Mouse (Mus musculus) cerebellum, adult 11 months (tissue): Measurements from ENCODE around the gene Enam.
"Not testable (repeated sequence)": the region's sequence is repeated elsewhere in the genome, so short reads cannot be mapped to it uniquely, and the experiment has no call there.

Experiments
- DNase-seq: peaks from one replicate; pipeline ENCODE4 v3.0.0; 2022

Gene Enam

DNA sequence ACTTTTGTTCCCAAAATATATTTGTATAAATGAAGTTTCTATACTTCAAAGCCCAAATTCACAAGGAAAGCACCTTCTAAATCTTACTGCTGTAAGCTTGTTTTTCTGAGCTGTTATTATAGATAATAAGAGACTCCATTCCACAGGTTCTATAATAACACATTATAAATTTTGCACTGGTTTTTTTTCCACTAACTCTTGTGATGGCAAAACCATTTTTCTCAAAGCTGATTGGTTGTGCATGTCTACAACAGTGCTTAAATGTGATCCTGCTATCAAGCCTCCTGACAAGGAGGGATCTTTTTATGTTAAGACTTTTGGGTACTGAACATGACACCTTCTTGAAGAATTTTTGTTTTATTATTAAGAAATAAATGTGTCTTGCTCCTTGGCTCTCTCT, at the start of gene Enam:
Gene Enam, plus strand, starts transcription at position 301 of the 400 bp plus-strand sequence.
- DNase-seq: no peak

DNA sequence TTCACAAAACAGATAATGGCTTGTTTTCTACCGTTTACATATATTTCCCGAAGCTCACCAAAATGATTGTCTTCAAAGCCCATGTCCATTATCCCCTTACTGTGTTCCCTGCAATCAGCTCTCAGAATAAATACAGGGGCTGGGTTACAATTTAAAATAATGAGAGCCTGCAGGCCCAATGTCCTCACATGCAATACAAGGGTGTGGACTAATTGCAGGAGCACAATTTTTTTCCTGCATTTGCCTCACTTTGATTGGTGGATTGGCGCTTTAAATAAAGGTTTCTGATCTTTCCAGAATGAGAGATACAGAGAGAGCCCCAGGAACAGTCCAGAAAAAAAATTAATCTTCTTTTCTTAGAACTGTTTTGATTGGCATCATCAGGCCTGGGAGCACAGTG, 32.1 kb upstream of the Enam start, which contains the start of gene Ambn:
Gene Ambn, plus strand, starts transcription at position 301 of the 400 bp plus-strand sequence.
- no peak for DNase-seq

DNA sequence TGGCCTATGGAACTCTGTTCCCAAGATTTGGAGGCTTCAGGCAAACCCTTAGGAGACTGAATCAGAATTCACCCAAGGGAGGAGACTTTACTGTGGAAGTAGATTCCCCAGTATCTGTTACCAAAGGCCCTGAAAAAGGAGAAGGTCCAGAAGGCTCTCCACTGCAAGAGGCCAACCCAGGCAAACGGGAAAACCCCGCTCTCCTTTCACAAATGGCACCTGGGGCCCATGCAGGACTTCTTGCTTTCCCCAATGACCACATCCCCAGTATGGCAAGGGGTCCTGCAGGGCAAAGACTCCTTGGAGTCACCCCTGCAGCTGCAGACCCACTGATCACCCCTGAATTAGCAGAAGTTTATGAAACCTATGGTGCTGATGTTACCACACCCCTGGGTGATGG, 20.3 kb upstream of the Enam start:
- no peak for DNase-seq

DNA sequence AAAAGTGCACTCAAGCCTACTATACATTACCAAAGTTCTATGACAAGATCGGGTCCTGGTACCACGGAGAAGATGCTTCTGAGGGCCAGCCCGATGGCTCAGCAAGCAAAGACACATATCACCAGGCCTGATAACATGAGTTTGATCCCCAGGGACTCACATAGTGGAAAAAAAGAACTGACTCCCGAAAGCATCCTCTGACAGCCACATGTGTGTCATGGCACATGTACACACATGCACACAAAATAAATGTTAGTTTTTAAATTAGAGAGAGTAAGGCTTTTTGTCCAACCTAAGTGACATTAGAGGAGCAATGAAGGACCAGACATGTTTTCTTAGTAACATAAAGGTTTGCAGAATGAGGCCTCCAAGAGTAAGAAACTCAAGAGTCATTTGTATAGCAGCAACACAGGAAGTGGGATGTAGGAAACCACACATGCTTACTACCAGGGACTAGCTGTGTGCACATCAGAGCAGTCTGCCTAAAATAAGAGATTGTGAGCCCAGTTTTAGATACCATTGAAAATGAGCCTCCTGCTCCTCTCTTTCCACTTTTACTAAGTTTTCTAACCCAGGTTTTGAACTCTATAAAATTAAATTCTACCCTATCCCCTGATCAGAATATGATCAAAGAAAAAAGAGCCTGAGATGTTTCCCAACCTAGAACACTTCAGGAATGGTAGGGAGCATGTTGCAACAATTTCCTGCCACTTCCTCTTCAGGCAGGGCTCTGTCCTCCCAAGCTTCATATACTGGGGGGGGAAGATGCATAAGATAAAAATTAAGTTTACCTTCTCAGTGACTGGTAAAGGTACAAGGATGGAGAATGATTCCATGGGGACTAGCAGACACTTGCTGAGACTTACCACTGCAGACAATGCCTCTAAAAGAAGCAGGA, 18.7 kb upstream of the Enam start:
- DNase-seq: no peak

DNA sequence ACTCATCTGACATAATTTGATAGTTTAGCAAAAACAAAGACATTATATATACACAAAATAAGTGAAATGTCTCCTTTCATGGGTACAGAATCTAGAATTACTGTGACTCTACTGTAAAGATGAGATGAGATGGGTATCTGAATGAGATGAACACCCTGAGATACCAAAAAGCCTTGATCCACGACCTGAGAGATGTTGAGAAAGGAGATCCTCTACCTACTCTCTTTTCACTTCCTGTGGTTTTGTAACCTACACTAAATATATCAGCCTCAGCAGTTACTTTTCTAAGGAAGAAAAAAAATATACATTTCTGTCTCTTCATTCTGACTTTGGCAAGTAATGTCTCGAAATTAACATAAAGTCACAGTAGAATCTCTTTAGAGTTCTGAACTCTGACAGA, 1.2 kb downstream of the Enam start:
- DNase-seq: no peak

DNA sequence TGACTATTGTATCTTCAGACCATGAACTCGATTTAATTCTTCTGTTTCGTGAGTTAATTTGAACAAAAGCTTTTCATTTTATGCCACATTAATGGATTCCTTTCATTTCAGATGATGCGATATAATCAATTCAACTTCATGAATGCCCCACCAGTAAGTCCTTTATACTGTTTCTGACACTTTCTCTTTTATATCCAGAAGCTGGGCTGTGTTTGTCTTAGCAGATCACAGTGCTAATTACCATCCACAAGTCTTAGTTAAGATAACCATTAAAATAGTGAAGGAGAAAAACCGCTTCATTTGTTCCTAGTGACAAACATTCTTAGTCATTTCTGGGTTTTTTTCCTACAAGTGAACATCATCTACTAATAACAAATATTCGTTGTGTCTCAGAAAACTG, 3.3 kb downstream of the Enam start:
- DNase-seq: no peak

DNA sequence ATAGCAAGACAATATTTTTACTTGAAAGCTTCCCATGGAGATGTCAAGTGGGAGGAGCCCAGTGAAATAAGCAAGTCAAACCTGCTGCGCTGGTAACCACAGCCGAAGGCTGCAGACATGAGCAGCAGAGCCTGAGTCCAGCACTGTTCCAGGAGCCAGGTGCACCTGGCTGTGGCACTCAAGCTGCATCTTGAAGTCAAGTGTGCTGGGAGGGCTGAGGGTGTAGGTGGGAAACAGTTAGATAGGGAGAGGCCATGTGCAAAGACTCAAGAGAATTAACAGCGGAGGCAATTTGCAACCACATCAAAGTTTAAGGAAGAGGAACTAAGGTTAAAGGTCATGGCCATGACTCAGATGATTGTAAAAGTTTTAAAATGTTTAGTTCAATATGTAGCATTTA, 12.0 kb downstream of the Enam start:
- DNase-seq: no peak

DNA sequence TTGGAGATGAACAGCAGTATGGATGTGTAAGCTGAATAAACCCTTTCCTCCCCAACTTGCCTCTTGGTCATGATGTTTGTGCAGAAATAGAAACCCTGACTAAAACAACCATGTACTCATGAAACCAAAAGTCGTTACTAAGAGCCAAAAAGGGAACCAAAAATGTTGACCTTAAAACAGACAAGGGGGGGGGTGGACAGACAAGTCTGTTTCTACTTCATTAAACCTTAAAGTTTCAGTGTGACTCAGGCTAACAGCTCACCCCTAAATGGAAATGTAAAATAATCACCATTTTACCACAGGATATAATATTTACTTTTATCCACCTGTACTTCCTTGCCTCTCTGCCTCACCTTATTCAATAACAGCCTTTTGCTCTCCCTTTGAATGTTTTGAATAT, 20.8 kb downstream of the Enam start:
- DNase-seq: no peak

DNA sequence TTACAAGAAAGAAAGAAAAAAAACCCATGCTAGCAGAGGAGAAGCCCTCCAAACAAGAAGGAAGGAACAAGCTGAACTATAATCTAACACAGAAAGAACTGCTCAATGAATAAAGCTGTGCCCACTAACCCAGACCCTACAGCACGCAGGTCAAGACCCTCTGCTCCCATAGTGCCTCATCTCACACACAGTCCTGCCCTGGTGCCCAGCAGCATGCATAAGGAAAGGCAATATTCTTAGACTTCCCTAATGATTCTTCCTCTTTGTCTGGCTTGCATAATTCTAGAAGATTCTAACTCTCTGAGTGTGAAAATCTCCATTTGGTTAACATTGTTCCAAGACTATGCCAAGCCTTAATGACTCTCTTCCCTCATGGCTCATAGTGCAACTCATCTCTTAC, 21.2 kb downstream of the Enam start:
- no peak for DNase-seq

DNA sequence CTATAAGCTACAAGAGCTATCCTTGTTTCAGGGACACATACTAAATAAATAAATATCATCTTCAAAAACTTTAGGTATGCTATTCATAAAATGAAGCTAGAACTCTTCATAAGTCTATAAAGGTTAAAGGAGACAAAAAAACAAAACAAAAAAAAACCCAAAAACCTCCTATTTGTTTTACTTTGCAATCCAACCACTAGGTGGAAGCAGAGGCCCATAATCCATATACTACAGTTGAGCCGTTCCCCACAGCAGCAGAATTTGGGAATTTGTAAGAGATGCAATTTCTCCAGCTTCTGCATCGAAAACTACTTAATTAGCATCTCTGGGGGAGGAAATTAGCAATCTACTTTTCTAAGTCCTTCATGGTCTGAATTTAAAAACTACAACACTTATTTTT, 31.5 kb downstream of the Enam start:
- DNase-seq: peak; percentile 7

DNA sequence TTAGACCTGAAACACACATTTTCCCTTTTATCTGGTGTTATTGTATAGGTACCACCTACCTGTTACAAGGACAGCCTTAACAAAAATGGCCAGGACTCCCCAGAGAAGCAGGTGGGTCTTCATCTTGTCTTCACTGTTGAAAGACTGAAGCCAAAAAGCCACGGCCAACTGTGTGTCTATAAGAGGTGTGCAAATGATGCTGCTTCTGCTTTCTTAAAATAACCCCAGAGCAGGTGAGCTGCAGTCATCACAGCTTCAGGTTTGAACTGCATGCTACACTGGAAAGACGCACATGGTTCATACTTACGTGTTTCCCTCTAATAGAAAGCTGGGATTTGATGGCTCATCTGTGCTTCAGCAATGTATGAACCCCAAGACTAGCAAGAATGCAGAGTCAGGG, 39.9 kb downstream of the Enam start, which contains the start of gene Jchain:
Gene Jchain, minus strand, starts transcription at position 235 of the 400 bp plus-strand sequence.
- no peak for DNase-seq

DNA sequence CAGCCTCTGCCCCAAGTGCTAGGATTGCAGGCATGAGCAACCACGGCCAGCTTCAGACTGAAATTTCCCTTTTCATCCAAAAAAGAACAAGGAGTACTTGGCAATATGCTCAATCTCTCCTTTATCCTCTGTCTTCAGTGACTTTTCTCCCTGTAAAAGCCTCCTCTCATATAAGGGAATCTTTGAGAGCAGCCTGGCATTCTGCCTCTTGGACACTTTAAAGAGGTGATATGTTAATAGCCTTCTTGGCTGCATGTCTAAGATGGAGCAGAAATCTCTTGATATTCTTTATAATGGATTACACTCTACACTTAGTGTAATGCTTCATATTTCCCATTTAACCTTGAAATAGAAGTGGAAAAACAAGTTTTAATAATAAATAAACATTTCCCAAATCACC, 43.1 kb downstream of the Enam start:
- DNase-seq: no peak

DNA sequence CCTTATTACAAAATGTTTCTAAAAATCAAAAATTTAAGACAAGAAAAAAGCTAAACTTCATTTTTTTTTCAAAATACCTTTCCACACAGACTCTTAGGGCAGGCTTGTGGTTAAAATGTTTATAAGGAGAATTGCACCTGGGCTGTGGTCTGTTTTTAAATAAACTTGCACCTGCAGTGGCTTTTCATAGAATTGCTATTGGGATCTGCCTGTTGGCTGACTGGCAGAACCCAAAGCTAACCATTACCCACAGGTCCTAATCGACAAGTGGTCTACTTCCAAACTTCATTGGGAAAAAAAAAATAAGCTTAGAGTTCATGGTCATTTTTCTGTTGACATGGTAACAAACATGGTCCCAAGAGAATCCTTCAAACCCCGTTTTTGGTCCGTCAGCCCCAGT, 46.9 kb downstream of the Enam start:
- DNase-seq: no peak

DNA sequence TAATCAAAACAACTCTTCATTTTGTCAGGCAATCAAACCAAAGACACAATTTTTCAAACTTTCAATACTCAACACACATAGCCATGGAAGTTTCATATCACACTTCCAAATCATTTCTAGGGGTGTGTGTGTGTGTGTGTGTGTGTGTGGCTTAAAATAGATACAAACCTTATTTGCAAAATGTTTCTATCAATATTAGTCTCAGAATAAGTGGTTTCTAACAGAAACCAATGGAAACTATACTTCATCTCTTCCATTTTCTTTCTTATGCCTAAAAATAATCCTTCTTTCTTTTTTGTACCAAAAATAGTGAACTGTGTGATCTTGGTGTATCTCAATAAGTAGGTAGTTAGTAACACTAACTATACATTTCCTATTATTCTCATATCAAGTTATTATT, 53.1 kb downstream of the Enam start:
- DNase-seq: no peak

DNA sequence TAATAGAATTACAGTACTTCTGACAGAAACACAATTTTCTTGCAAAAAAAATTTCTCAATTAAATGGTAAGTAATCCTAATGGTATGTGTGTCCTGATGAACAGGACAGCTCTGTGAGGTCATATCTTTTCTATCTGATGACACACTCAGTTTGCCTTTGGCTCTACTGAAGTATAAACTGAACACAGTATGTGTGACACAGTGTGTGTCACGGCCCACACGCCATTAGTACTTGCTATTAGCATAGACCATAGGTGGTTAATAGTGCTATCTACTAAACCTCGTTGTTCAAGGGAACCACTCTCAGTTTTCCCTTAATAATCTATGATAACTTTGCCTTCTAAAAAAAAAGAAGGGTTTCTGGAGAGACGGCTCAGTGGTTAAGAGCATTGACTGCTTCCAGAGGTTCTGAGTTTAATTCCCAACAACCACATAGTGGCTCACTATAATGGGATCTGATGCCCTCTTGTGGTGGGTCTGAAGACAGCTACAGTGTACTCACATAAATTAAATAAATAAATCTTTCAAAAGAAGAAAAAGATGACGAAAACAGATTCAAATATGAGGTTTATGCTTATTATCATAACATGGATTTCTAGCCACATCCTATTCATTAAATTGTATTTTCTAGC, 55.0 kb downstream of the Enam start:
- no peak for DNase-seq

DNA sequence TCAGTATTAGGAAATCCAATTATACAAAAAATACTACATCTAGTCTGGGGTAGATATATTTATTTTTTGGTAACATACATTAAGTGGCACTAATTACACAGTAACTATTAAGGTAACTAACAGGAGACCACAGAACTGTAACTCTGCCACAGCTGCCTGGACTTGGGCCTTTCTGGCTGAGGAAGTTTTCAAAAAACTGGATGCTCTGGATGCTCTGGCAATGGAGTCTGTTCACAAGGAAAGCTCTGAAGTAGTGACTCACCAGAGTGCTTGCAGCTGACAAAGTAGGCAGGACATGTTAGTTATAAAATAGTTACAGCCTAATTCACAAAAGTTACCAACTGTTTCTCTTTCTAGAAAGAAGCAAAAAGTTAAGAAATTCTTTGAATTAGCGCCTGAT, 56.6 kb downstream of the Enam start:
- not testable (repeated sequence) for DNase-seq

DNA sequence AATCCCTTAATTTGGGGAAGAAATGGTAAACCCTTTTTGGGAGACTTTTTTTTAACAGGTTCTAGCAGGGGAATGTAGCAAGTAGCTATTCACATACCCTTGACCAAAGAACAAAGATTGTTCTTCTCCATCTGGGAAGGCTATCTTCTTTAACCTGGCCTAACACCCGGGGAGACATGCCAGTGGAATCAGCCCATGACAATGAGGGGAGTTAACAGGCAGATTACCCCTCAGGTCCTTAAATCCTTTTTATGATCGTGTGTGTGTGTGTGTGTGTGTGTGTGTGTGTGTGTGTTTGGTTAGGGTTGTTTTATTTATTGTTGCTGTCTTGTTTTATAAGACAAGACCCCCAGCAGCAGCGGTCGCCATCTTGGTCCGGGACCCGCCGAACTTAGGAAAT, 57.8 kb downstream of the Enam start:
- DNase-seq: no peak

DNA sequence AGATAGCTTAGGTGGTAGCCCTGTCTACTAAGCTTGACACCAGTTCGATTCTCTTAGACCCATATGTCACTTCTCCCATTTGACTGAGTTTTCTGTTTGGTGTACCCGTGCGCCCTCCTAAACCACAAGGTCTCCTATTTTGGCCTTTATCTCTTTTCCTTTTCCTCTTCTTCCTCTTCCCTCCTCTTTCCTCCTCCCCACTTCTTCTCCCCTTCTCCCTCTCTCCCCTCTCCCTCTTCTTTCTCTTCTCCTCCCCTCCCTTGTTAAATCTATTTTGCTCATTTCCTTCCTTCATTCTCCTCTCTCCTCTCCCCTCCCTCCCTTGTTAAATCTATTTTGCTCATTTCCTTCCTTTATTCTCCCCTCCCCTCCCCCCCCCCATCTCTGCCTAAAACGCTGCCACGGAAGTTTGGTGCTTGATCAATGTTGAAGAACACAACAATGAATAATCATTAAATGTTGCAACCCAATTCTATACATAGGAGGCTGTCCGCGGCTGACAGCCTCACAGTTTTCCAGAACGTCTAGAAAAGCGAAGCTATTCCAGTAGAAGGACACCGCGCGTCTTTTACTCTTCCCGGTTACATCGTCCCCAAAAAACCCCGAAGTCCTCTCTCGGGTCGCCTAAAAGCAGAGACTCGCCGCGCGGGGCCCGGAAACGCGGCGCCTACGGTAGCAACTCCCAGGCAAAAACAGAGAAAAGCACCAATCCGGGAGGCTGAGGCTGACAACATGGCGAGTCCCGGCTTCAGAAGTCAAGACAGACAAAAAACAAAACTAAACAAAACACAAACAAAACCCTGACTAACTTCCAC, 65.7 kb downstream of the Enam start:
- no peak for DNase-seq

DNA sequence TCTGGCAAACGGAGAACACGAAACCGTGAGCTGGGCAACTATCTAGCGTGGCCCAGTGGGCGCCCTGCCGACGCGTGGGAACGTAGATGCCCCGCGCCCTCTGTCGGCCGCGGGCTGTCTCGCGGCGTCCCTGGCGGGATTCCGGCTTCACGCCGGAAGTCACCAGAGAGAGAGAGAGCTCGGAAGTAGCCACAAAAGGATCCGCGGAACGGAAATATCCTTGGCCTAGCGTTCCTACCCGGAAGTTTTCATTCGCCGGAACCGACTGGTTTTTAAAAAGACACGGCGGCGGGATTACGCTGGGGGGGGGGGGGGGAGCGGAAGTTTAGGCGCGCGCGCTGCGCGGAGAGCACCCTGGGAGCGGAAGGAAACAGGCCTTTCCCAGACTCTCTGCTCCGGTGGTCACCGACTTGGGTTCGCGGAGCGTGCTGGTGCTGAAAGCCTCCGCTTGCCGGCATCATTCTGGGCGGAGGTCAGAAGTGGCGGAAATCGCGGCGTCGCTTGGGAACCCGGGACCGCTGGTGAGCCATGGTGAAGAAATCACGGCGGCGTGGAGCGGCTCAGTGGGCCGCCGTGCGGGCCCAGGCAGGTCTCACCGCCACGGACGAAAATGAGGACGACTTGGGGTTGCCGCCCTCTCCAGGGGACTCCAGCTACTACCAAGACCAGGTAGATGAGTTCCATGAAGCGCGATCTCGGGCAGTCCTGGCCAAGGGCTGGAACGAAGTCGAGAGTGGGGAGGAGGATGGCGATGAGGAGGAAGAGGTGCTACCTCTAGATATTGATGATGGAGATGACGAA, 66.5 kb downstream of the Enam start, which contains the start of gene Utp3:
Gene Utp3, plus strand, starts transcription at position 377 of the 801 bp plus-strand sequence.
- DNase-seq: peak; percentile 95
